8 mouse cellular contexts compared by ENCODE assay signal in genomic region chr1:180328794-180329665, GRCm38 (mm10). TPM values are rescaled to one million over a fixed set of nuclear protein-coding genes. Genes with fewer than 3 reads are reported as not detected.
A peak's percentile ranks its signal among the peaks of the same experiment; 100 is the strongest.
DNase-seq lines count a peak whose midpoint lies in the region; ATAC-seq and TF ChIP-seq lines count a peak whose summit lies in the region.

No protein-coding gene starts in this region.

- WGBS in heart, embryonic 12.5 days = 14% methylated on average over 12 of the region's 12 CpGs

- H3K9ac ChIP-seq in heart, embryonic 12.5 days = peak overlapping the region; percentile 44; the same call in 1 of the 2 replicates

- H3K9me3 ChIP-seq in heart, embryonic 12.5 days (replicated peaks) = no peaks in the 10 kb centered on the region

- H3K36me3 ChIP-seq in heart, embryonic 12.5 days = peaks cover 4% of the 10 kb centered on the region
- no peaks in the 10 kb centered on the region for H3K36me3 ChIP-seq in myocyte (ENCODE audit: control insufficient read depth, insufficient read depth)

- peaks cover 37% of the 10 kb centered on the region for H3K4me1 ChIP-seq in heart, embryonic 12.5 days (replicated peaks)

- peak; percentile 67 for DNase-seq in adrenal gland, adult 2 months
- no peak for DNase-seq in adrenal gland, postnatal 10 days
- DNase-seq in MEL-GATA-1-ER (ENCODE audit: extremely low read depth, low read depth) = peak; percentile 62
- peak; percentile 25 to 45 for DNase-seq in kidney, postnatal 25 days
- DNase-seq in gastrocnemius, postnatal 25 days = no peak
- DNase-seq in urinary bladder, postnatal 10 days (ENCODE audit: low spot score) = no peak

- H3K27ac ChIP-seq in heart, embryonic 12.5 days (ENCODE audit: poor library complexity, severe bottlenecking) = peak overlapping the region; percentile 65

- peak overlapping the region; percentile 14 for H3K4me3 ChIP-seq in heart, embryonic 12.5 days
- H3K4me3 ChIP-seq in myocyte = no peak overlapping the region

- H3K4me2 ChIP-seq in heart, embryonic 12.5 days = peak overlapping the region; percentile 47
- H3K4me2 ChIP-seq in myocyte (ENCODE audit: low read depth) = peak overlapping the region; percentile 8

- no peak overlapping the region for H3ac ChIP-seq in myocyte (ENCODE audit: control insufficient read depth, insufficient read length)

- no peak for TF ChIP-seq POLR2A in myocyte (IDR thresholded peaks at IDR 0.05; ENCODE audit: insufficient read length, low read depth)

- no peak for ATAC-seq in heart, embryonic 12.5 days (ENCODE audit: insufficient number of reproducible peaks, low FRiP score)

- H3K79me2 ChIP-seq in myocyte (ENCODE audit: control insufficient read depth, insufficient read depth) = no peaks in the 10 kb centered on the region

- H3K27me3 ChIP-seq in heart, embryonic 12.5 days (replicated peaks) = peaks cover 8% of the 10 kb centered on the region
- peaks cover 35% of the 10 kb centered on the region for H3K27me3 ChIP-seq in myocyte (ENCODE audit: control insufficient read depth, insufficient read depth, insufficient read length)

TF ChIP-seq in myocyte, 11 proteins besides CTCF, POLR2A, EP300 and RAD21:
- TF ChIP-seq USF1 (IDR thresholded peaks at IDR 0.05; ENCODE audit: low read depth) (no peak), TCF3 (IDR thresholded peaks at IDR 0.05; ENCODE audit: insufficient read length, low read depth) (no peak), POLR2AphosphoS2 (IDR thresholded peaks at IDR 0.05; ENCODE audit: insufficient read length, low read depth) (no peak), E2F4 (IDR thresholded peaks at IDR 0.05; ENCODE audit: insufficient read depth) (no peak), MYOD1 (IDR thresholded peaks at IDR 0.05; ENCODE audit: control insufficient read depth in 1 of 3, insufficient read length in 2 of 3, low read depth in 2 of 3) (no peak), MAX (IDR thresholded peaks at IDR 0.05; ENCODE audit: low read depth) (no peak), REST (IDR thresholded peaks at IDR 0.05; ENCODE audit: insufficient read depth, insufficient read length) (no peak), MYOG (IDR thresholded peaks at IDR 0.05; ENCODE audit: control insufficient read depth in 1 of 3, insufficient read depth in 1 of 3, insufficient read length in 2 of 3, low read depth in 2 of 3) (no peak), CEBPB (IDR thresholded peaks at IDR 0.05; ENCODE audit: insufficient read depth, poor library complexity, severe bottlenecking) (no peak)

RNA-seq across cellular contexts. Expression of gene Itpkb, which starts 1.3 kb away (rescaled TPM):
- 10 to 100 TPM; 45.6 to 76.4 TPM for total RNA-seq in adrenal gland, adult 2 months (2021)
- polyA plus RNA-seq in adrenal gland, adult 2 months (2012; rRNA removed) = 22.6 and 25.3 TPM in 2 replicates
- 10 to 100 TPM; 59.2 to 73.0 TPM for total RNA-seq in adrenal gland, postnatal 10 days (2021)
- 7.2 and 9.1 TPM in 2 replicates for polyA plus RNA-seq in heart, embryonic 12.5 days (2016; fragmentation: Nextera tagmentation; extraction: Ambion mirVana)
- 1.1 TPM for polyA plus RNA-seq in myocyte (2012; fragmentation: generic; extraction: Trizol)
- 10 to 100 TPM; 16.0 to 18.0 TPM for total RNA-seq in gastrocnemius, postnatal 25 days (2021)

Comparison
In these comparisons a context has a peak if more than half of its experiments do, and no peak if none do; other contexts are left out.
1. DNase-seq: peak in adrenal gland, adult 2 months (single experiment), MEL-GATA-1-ER (single experiment) and kidney, postnatal 25 days (2 of 2); none in adrenal gland, postnatal 10 days (single experiment), gastrocnemius, postnatal 25 days (single experiment) and urinary bladder, postnatal 10 days (single experiment).